Mouse (Mus musculus) skeletal muscle tissue, adult 2 months (tissue): ENCODE measurements around the gene Dusp5.

ENCODE experiments used
- DNase-seq: peaks from one replicate; pipeline ENCODE4 v3.0.0-alpha.2; 2012; ENCODE audit warnings: low read depth, low spot score

Gene Dusp5

GRCm38 (mm10) chr19:53517370-53518096, 11.4 kb upstream of the Dusp5 start:
- no peak for DNase-seq

GRCm38 (mm10) chr19:53519549-53519948, 9.4 kb upstream of the Dusp5 start:
- DNase-seq: no peak

GRCm38 (mm10) chr19:53519981-53520380, 8.9 kb upstream of the Dusp5 start:
- DNase-seq: no peak

GRCm38 (mm10) chr19:53521137-53521795, 7.6 kb upstream of the Dusp5 start:
- DNase-seq: no peak

GRCm38 (mm10) chr19:53527480-53527879, 1.4 kb upstream of the Dusp5 start:
- no peak for DNase-seq

GRCm38 (mm10) chr19:53528131-53528621, 733 bp upstream of the Dusp5 start:
- no peak for DNase-seq

- DNase-seq: no peak
Observed at GRCm38 (mm10) chr19:53529455-53529704, 471 bp downstream of the Dusp5 start.

GRCm38 (mm10) chr19:53529705-53530562, 1.0 kb downstream of the Dusp5 start:
- no peak for DNase-seq

GRCm38 (mm10) chr19:53531416-53531815, 2.5 kb downstream of the Dusp5 start:
- no peak for DNase-seq

- no peak for DNase-seq
Observed at GRCm38 (mm10) chr19:53532021-53532420, 3.1 kb downstream of the Dusp5 start.

GRCm38 (mm10) chr19:53532676-53533075, 3.8 kb downstream of the Dusp5 start:
- DNase-seq: no peak

- no peak for DNase-seq
Observed at GRCm38 (mm10) chr19:53533236-53533635, 4.3 kb downstream of the Dusp5 start.

- DNase-seq: no peak
Observed at GRCm38 (mm10) chr19:53533810-53534601, 5.1 kb downstream of the Dusp5 start.

- no peak for DNase-seq
Observed at GRCm38 (mm10) chr19:53534757-53535410, 6.0 kb downstream of the Dusp5 start.

GRCm38 (mm10) chr19:53535421-53535820, 6.5 kb downstream of the Dusp5 start:
- no peak for DNase-seq

- no peak for DNase-seq
Observed at GRCm38 (mm10) chr19:53536251-53536650, 7.3 kb downstream of the Dusp5 start.

GRCm38 (mm10) chr19:53536731-53537666, 8.1 kb downstream of the Dusp5 start:
- no peak for DNase-seq

- no peak for DNase-seq
Observed at GRCm38 (mm10) chr19:53538024-53538423, 9.1 kb downstream of the Dusp5 start.

GRCm38 (mm10) chr19:53538796-53539195, 9.9 kb downstream of the Dusp5 start:
- no peak for DNase-seq

- no peak for DNase-seq
Observed at GRCm38 (mm10) chr19:53539296-53539695, 10.4 kb downstream of the Dusp5 start.
